Mouse (Mus musculus): ENCODE measurements around the gene Nufip2.
"Not testable (repeated sequence)": the region's sequence is repeated elsewhere in the genome, so short reads cannot be mapped to it uniquely, and the experiment has no call there.

The Nufip2 gene

GRCm38 (mm10) chr11:77719055-77719454 lies 33.1 kb downstream of the Nufip2 start:
- DNase-seq: no peak

- DNase-seq: no peak
These were observed 35.4 kb downstream of the Nufip2 start for GRCm38 (mm10) chr11:77721389-77721788.

- DNase-seq: no peak
These were observed 38.8 kb downstream of the Nufip2 start for GRCm38 (mm10) chr11:77724766-77725165.

GRCm38 (mm10) chr11:77725183-77725582 lies 39.2 kb downstream of the Nufip2 start, which contains the start of gene Cryba1:
Gene Cryba1, minus strand, starts transcription at chr11:77725283.
- no peak for DNase-seq

GRCm38 (mm10) chr11:77728587-77728986 lies 42.6 kb downstream of the Nufip2 start:
- DNase-seq: no peak

- peak; percentile 91 to 96 for DNase-seq
These were observed 51.3 kb downstream of the Nufip2 start for GRCm38 (mm10) chr11:77737289-77737688.

- no peak for DNase-seq
These were observed 52.6 kb downstream of the Nufip2 start for GRCm38 (mm10) chr11:77738555-77738954.

GRCm38 (mm10) chr11:77743966-77744365 lies 58.0 kb downstream of the Nufip2 start:
- peak; percentile 67 to 89 for DNase-seq

GRCm38 (mm10) chr11:77746652-77747051 lies 60.7 kb downstream of the Nufip2 start:
- DNase-seq: no peak

GRCm38 (mm10) chr11:77747103-77747502 lies 61.1 kb downstream of the Nufip2 start:
- DNase-seq: not testable (repeated sequence)

GRCm38 (mm10) chr11:77748996-77749395 lies 63.0 kb downstream of the Nufip2 start:
- no peak for DNase-seq

- no peak for DNase-seq
These were observed 66.6 kb downstream of the Nufip2 start for GRCm38 (mm10) chr11:77752525-77752924.

GRCm38 (mm10) chr11:77753469-77753868 lies 67.5 kb downstream of the Nufip2 start:
- no peak for DNase-seq

GRCm38 (mm10) chr11:77760031-77760430 lies 74.1 kb downstream of the Nufip2 start:
- no peak for DNase-seq

- peak; percentile 78 to 96 for DNase-seq
These were observed 77.1 kb downstream of the Nufip2 start, which contains the start of gene Myo18a for GRCm38 (mm10) chr11:77762783-77763672. Gene Myo18a, plus strand, starts transcription at chr11:77763246.

GRCm38 (mm10) chr11:77763673-77764340 lies 77.9 kb downstream of the Nufip2 start:
- DNase-seq: peak; percentile 92 to 93

- DNase-seq: peak; percentile 82 to 85
These were observed 78.9 kb downstream of the Nufip2 start for GRCm38 (mm10) chr11:77764694-77765458.

- peak in 1 of 2 experiments; percentile 65 for DNase-seq
These were observed 79.5 kb downstream of the Nufip2 start for GRCm38 (mm10) chr11:77765459-77765777.

GRCm38 (mm10) chr11:77766351-77767001 lies 80.5 kb downstream of the Nufip2 start:
- peak; percentile 73 to 82 for DNase-seq

- DNase-seq: no peak
These were observed 83.5 kb downstream of the Nufip2 start for GRCm38 (mm10) chr11:77769496-77769895.

GRCm38 (mm10) chr11:77770346-77770745 lies 84.4 kb downstream of the Nufip2 start:
- no peak for DNase-seq

Data from kidney, postnatal 36 days (tissue).